Mouse (Mus musculus): Measurements from ENCODE around the gene Pml.

Pml gene

DNA sequence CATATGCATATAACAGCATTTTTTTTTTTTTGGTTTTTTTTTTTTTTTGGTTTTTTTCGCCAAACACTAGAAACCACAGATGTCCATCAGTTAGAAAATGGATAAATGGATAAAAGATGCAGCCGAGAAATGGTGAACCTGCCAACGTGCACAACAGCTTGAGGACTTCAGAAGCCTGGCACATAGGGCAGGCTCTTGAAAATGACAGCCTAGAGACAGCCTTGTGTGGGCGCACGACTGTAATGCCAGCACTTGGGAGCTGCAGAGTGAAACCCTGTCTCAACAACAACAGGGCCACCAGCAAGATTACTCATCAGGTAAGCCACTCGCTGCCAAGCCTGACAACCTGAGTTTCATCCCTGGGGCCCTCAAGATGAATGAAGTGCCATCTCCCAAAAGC is 80.2 kb downstream of the Pml start:
- DNase-seq (ENCODE audit: low spot score in 2 of 2) = no peak

DNA sequence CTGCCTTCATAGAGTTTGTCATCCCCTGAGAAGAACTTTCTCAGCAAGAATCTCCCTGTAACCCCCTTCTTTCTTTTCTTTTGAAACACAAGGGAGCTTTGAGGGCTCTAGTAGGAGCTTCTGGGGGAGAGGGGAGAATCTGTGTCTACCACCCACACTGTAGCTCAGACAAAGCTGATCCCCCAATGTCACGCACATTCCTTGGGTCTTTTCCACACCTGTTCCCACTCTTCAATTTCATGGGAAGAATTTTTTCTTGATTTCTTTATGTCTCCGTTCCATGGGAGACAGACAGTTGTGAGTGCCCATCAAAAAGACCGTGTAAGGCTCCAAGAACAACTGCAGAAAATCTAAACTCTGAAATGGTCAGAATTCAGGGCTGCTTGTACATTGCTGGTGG is 80.7 kb downstream of the Pml start:
- DNase-seq (ENCODE audit: low spot score in 2 of 2) = no peak

All from thymus, postnatal 10 days (tissue).